Mouse (Mus musculus) MEL (cell line): ENCODE measurements around the gene Slc9a5.

ENCODE experiments used
- CTCF ChIP-seq, 3 experiments: IDR thresholded peaks in 2 of 3; conservative IDR thresholded peaks in 1 of 3; 2 replicates each; pipeline ENCODE4 v1.5.1; 2011 to 2012; ENCODE audit warnings: low read length in 3 of 3, low read depth in 2 of 3, mild to moderate bottlenecking in 2 of 3, improper control_type of control experiment in 1 of 3, inconsistent platforms in 1 of 3, mixed read lengths in 1 of 3, moderate library complexity in 1 of 3; ENCODE audit not compliant: control insufficient read depth in 1 of 3, insufficient read depth in 1 of 3, poor library complexity in 1 of 3, severe bottlenecking in 1 of 3
- ETS1 ChIP-seq: IDR thresholded peaks from 2 replicates; pipeline ENCODE4 v1.6.1; 2012; ENCODE audit warnings: low read depth, mild to moderate bottlenecking, inconsistent platforms, low read length, improper control_type of control experiment, moderate library complexity
- JUND ChIP-seq: IDR thresholded peaks from 2 replicates; pipeline ENCODE4 v1.6.1; 2011; ENCODE audit warnings: low read depth, mild to moderate bottlenecking, improper control_type of control experiment, low read length
- MAFK ChIP-seq: IDR thresholded peaks from 2 replicates; pipeline ENCODE4 v1.6.1; 2011; ENCODE audit warnings: low read depth, mild to moderate bottlenecking, low read length, improper control_type of control experiment, borderline replicate concordance
- MAX ChIP-seq: IDR thresholded peaks from 2 replicates; pipeline ENCODE4 v1.6.1; 2011; ENCODE audit warnings: low read length, improper control_type of control experiment
- MEF2A ChIP-seq: IDR thresholded peaks from 2 replicates; pipeline ENCODE4 v1.6.1; 2014; ENCODE audit warnings: low read depth, mild to moderate bottlenecking, inconsistent platforms, low read length, improper control_type of control experiment; ENCODE audit not compliant: poor library complexity, insufficient replicate concordance, severe bottlenecking; ENCODE audit errors: extremely low read depth
- POLR2A ChIP-seq, 2 experiments: IDR thresholded peaks; 2 replicates each; pipeline ENCODE4 v1.6.1; 2011 to 2012; ENCODE audit warnings: low read length in 2 of 2, mild to moderate bottlenecking in 2 of 2, control low read depth in 1 of 2, improper control_type of control experiment in 1 of 2, low read depth in 1 of 2, moderate library complexity in 1 of 2; ENCODE audit not compliant: control insufficient read depth in 1 of 2, insufficient read depth in 1 of 2, poor library complexity in 1 of 2
- POLR2AphosphoS2 ChIP-seq: IDR thresholded peaks from 2 replicates; pipeline ENCODE4 v1.6.1; 2011; ENCODE audit warnings: low read length, improper control_type of control experiment
- RCOR1 ChIP-seq: IDR thresholded peaks from 2 replicates; pipeline ENCODE4 v1.6.1; 2012; ENCODE audit warnings: low read depth, mild to moderate bottlenecking, inconsistent platforms, low read length, improper control_type of control experiment

DNA sequence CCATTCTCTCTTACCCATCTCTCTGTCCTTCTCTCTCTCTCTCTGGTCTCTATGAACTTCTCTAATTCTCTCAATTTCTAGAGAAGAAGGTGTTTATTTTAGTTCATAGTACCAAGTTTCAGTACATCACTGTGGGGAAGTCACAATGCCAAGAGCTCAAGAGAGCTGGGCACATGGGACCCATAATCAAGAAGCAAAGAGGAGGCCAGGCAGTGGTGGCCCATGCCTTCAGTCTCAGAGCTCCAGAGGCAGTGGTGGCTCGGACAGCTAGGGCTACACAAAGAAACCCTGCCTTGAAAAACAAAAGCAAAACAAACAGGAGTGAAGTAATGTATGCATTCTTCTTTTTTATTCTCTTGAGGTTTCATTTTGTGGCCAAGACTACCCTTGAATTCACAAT lies 55.9 kb downstream of the Slc9a5 start:
- TF ChIP-seq MAX (no peak), CTCF (IDR thresholded peaks at IDR 0.05 in 2 of 3, conservative IDR thresholded peaks at IDR 0.05 in 1 of 3; ENCODE audit: control insufficient read depth in 1 of 3, insufficient read depth in 1 of 3, low read depth in 2 of 3, low read length in 3 of 3, poor library complexity in 1 of 3, severe bottlenecking in 1 of 3) (no peak), MAFK (no peak), POLR2A (IDR thresholded peaks at IDR 0.05; ENCODE audit: control insufficient read depth in 1 of 2, insufficient read depth in 1 of 2, low read depth in 1 of 2, low read length in 2 of 2, poor library complexity in 1 of 2) (no peak), RCOR1 (no peak), MEF2A (no peak), ETS1 (no peak), JUND (no peak), POLR2AphosphoS2 (no peak)
